Mouse (Mus musculus): Measurements from ENCODE around the gene Gp9.
"Not testable (repeated sequence)": the region's sequence is repeated elsewhere in the genome, so short reads cannot be mapped to it uniquely, and the experiment has no call there.

Gp9 gene

GRCm38 (mm10) chr6:87744632-87745031 lies 33.2 kb upstream of the Gp9 start:
- POLR2A ChIA-PET, result interaction anchor here in 1 of 4 experiments (0.6 to 1.3 kb wide), 3 partner anchors 10 to 266 kb away, joined by 3 to 6 read pairs (median 3); no protein-coding TSS in a partner anchor
- CTCF ChIA-PET, result interaction anchor here in 1 of 4 experiments (1.0 kb wide), 1 partner anchor 12 kb away, joined by 3 read pairs; no protein-coding TSS in a partner anchor

- POLR2A ChIA-PET, result interaction anchor here in 1 of 4 experiments (0.6 kb wide), 1 partner anchor 266 kb away, joined by 6 read pairs; no protein-coding TSS in a partner anchor
- CTCF ChIA-PET, result no interaction called here
Measured at GRCm38 (mm10) chr6:87745301-87745700, 32.6 kb upstream of the Gp9 start.

- ChIA-PET CTCF (interaction anchor here in 1 of 4 experiments (1.1 kb wide), 1 partner anchor 18 kb away, joined by 3 read pairs; no protein-coding TSS in a partner anchor), POLR2A (interaction anchor here in 1 of 4 experiments (0.6 to 0.7 kb wide), 4 partner anchors 13 to 304 kb away, joined by 3 to 5 read pairs (median 4); no protein-coding TSS in a partner anchor)
Measured at GRCm38 (mm10) chr6:87746059-87746458, 31.8 kb upstream of the Gp9 start.

- POLR2A ChIA-PET, result interaction anchor here in 1 of 4 experiments (1.7 kb wide), 1 partner anchor 16 kb away, joined by 4 read pairs; the partner anchor contains the start of gene Efcc1
Measured at GRCm38 (mm10) chr6:87746849-87747248, 31.0 kb upstream of the Gp9 start.

GRCm38 (mm10) chr6:87748078-87748477 lies 29.8 kb upstream of the Gp9 start:
- ChIA-PET POLR2A (interaction anchor here in 2 of 4 experiments (0.6 to 1.7 kb wide), 5 partner anchors 13 to 202 kb away, joined by 3 to 4 read pairs (median 3); partner anchors contain the start of gene Efcc1 (in 1 of the 2)), CTCF (interaction anchor here in 2 of 4 experiments (0.5 to 1.0 kb wide), 3 partner anchors 16 to 42 kb away, joined by 3 to 4 read pairs (median 3); no protein-coding TSS in a partner anchor)

More at GRCm38 (mm10) chr6:87746849-87747248, 31.0 kb upstream of the Gp9 start:
- CTCF ChIA-PET, result interaction anchor here in 1 of 4 experiments (1.1 kb wide), 1 partner anchor 17 kb away, joined by 3 read pairs; no protein-coding TSS in a partner anchor

- CTCF ChIA-PET, result interaction anchor here in 2 of 4 experiments (0.5 to 0.8 kb wide), 2 partner anchors 32 to 42 kb away, joined by 3 to 4 read pairs; no protein-coding TSS in a partner anchor
- POLR2A ChIA-PET, result interaction anchor here in 2 of 4 experiments (0.6 to 1.1 kb wide), 3 partner anchors 14 to 202 kb away, joined by 3 read pairs; no protein-coding TSS in a partner anchor
Measured at GRCm38 (mm10) chr6:87748531-87748930, 29.3 kb upstream of the Gp9 start.

GRCm38 (mm10) chr6:87750184-87750910 lies 27.5 kb upstream of the Gp9 start:
- ChIA-PET CTCF (interaction anchor here in 1 of 4 experiments (0.6 kb wide), 1 partner anchor 8 kb away, joined by 3 read pairs; no protein-coding TSS in a partner anchor), POLR2A (interaction anchor here in 1 of 4 experiments (0.5 kb wide), 1 partner anchor 448 kb away, joined by 3 read pairs; no protein-coding TSS in a partner anchor)

- POLR2A ChIA-PET, result no interaction called here
- CTCF ChIA-PET, result interaction anchor here in 2 of 4 experiments (0.6 to 0.7 kb wide), 2 partner anchors 242 to 334 kb away, joined by 3 read pairs; no protein-coding TSS in a partner anchor
Measured at GRCm38 (mm10) chr6:87751574-87751973, 26.3 kb upstream of the Gp9 start.

- ChIA-PET POLR2A (no interaction called here), CTCF (no interaction called here)
Measured at GRCm38 (mm10) chr6:87755196-87755595, 22.7 kb upstream of the Gp9 start.

- POLR2A ChIA-PET, result interaction anchor here in 1 of 4 experiments (0.5 kb wide), 1 partner anchor 310 kb away, joined by 4 read pairs; no protein-coding TSS in a partner anchor
- CTCF ChIA-PET, result no interaction called here
Measured at GRCm38 (mm10) chr6:87756896-87757295, 21.0 kb upstream of the Gp9 start.

GRCm38 (mm10) chr6:87759404-87759803 lies 18.5 kb upstream of the Gp9 start:
- CTCF ChIA-PET, result no interaction called here
- POLR2A ChIA-PET, result interaction anchor here in 1 of 4 experiments (1.2 kb wide), 1 partner anchor 23 kb away, joined by 3 read pairs; no protein-coding TSS in a partner anchor

GRCm38 (mm10) chr6:87759850-87760249 lies 18.0 kb upstream of the Gp9 start:
- POLR2A ChIA-PET, result interaction anchor here in 1 of 4 experiments (0.9 to 1.2 kb wide), 2 partner anchors 23 to 34 kb away, joined by 3 read pairs; no protein-coding TSS in a partner anchor
- CTCF ChIA-PET, result no interaction called here

- POLR2A ChIA-PET, result interaction anchor here in 3 of 4 experiments (0.6 to 1.8 kb wide), 5 partner anchors 15 to 221 kb away, joined by 3 to 6 read pairs (median 4); partner anchors contain the start of gene Isy1 (in 1 of the 3)
- CTCF ChIA-PET, result interaction anchor here in 2 of 4 experiments (0.6 to 0.9 kb wide), 3 partner anchors 9 to 1023 kb away, joined by 3 to 5 read pairs (median 4); no protein-coding TSS in a partner anchor
Measured at GRCm38 (mm10) chr6:87762161-87762560, 15.7 kb upstream of the Gp9 start.

- ChIA-PET POLR2A (interaction anchor here in 1 of 4 experiments (1.3 to 1.8 kb wide), 2 partner anchors 31 to 75 kb away, joined by 3 to 6 read pairs; partner anchors contain the start of gene Isy1), CTCF (interaction anchor here in 3 of 4 experiments (0.6 to 1.5 kb wide), 14 partner anchors 16 to 360 kb away, joined by 3 to 6 read pairs (median 3); no protein-coding TSS in a partner anchor)
Measured at GRCm38 (mm10) chr6:87763376-87764280, 14.2 kb upstream of the Gp9 start.

- POLR2A ChIA-PET, result not testable (repeated sequence)
- CTCF ChIA-PET, result interaction anchor here in 2 of 4 experiments (0.6 to 1.5 kb wide), 13 partner anchors 17 to 638 kb away, joined by 3 to 6 read pairs (median 3); no protein-coding TSS in a partner anchor
Measured at GRCm38 (mm10) chr6:87764296-87764695, 13.6 kb upstream of the Gp9 start.

GRCm38 (mm10) chr6:87770626-87771025 lies 7.2 kb upstream of the Gp9 start:
- CTCF ChIA-PET, result interaction anchor here in 1 of 4 experiments (0.6 kb wide), 1 partner anchor 62 kb away, joined by 3 read pairs; no protein-coding TSS in a partner anchor
- POLR2A ChIA-PET, result interaction anchor here in 1 of 4 experiments (1.2 kb wide), 1 partner anchor 122 kb away, joined by 3 read pairs; no protein-coding TSS in a partner anchor

GRCm38 (mm10) chr6:87774466-87774865 lies 3.4 kb upstream of the Gp9 start:
- POLR2A ChIA-PET, result no interaction called here
- CTCF ChIA-PET, result interaction anchor here in 1 of 4 experiments (0.6 kb wide), 1 partner anchor 618 kb away, joined by 3 read pairs; no protein-coding TSS in a partner anchor

GRCm38 (mm10) chr6:87774909-87775308 lies 3.0 kb upstream of the Gp9 start:
- ChIA-PET POLR2A (no interaction called here), CTCF (interaction anchor here in 1 of 4 experiments (0.7 kb wide), 1 partner anchor 69 kb away, joined by 5 read pairs; no protein-coding TSS in a partner anchor)
